Mouse (Mus musculus): ENCODE measurements around the gene Sirt5.

Gene Sirt5

GRCm38 (mm10) chr13:43364985-43365824 is at the start of gene Sirt5:
Sirt5 (plus strand) TSS chr13:43365496.
- POLR2A ChIA-PET = interaction anchor here (0.6 to 3.2 kb wide), 21 partner anchors 10 to 463 kb away, joined by 3 to 16 read pairs (median 4); partner anchors contain the start of genes Nol7 (in 4 of the 4), Gfod1 (in 1 of the 4) and Tbc1d7 (in 1 of the 4)
- CTCF ChIA-PET = interaction anchor here in 2 of 4 experiments (0.6 to 1.7 kb wide), 10 partner anchors 9 to 209 kb away, joined by 3 to 10 read pairs (median 4); partner anchors contain the start of gene Nol7 (in 1 of the 2)

- ChIA-PET CTCF (interaction anchor here in 3 of 4 experiments (0.8 to 1.3 kb wide), 5 partner anchors 15 to 118 kb away, joined by 3 to 6 read pairs (median 4); no protein-coding TSS in a partner anchor), POLR2A (interaction anchor here in 3 of 4 experiments (0.7 to 2.2 kb wide), 5 partner anchors 13 to 146 kb away, joined by 3 to 8 read pairs (median 4); partner anchors contain the start of genes Gfod1 (in 1 of the 3) and Tbc1d7 (in 1 of the 3))
Measured at GRCm38 (mm10) chr13:43317411-43317810, 47.9 kb upstream of the Sirt5 start.

- CTCF ChIA-PET = interaction anchor here in 3 of 4 experiments (0.5 to 2.8 kb wide), 7 partner anchors 13 to 892 kb away, joined by 3 to 21 read pairs (median 5); no protein-coding TSS in a partner anchor
- POLR2A ChIA-PET = interaction anchor here in 2 of 4 experiments (0.7 to 1.3 kb wide), 6 partner anchors 15 to 141 kb away, joined by 3 to 4 read pairs (median 3); partner anchors contain the start of gene Gfod1 (in 1 of the 2)
Measured at GRCm38 (mm10) chr13:43319396-43319795, 45.9 kb upstream of the Sirt5 start.

GRCm38 (mm10) chr13:43321492-43321891 is 43.8 kb upstream of the Sirt5 start:
- POLR2A ChIA-PET = interaction anchor here in 3 of 4 experiments (0.5 to 1.5 kb wide), 5 partner anchors 33 to 1591 kb away, joined by 3 to 5 read pairs (median 3); no protein-coding TSS in a partner anchor
- CTCF ChIA-PET = interaction anchor here (0.6 to 2.0 kb wide), 12 partner anchors 11 to 149 kb away, joined by 3 to 10 read pairs (median 5); no protein-coding TSS in a partner anchor

- ChIA-PET POLR2A (interaction anchor here in 2 of 4 experiments (0.6 to 1.3 kb wide), 4 partner anchors 15 to 73 kb away, joined by 3 read pairs; partner anchors contain the start of gene Nol7 (in 1 of the 2)), CTCF (no interaction called here)
Measured at GRCm38 (mm10) chr13:43325427-43325826, 39.9 kb upstream of the Sirt5 start.

- ChIA-PET POLR2A (interaction anchor here in 2 of 4 experiments (0.7 to 1.5 kb wide), 7 partner anchors 33 to 791 kb away, joined by 3 to 5 read pairs (median 3); partner anchors contain the start of genes Nol7 (in 1 of the 2) and Sirt5 (in 1 of the 2)), CTCF (interaction anchor here (0.6 to 2.8 kb wide), 50 partner anchors 8 to 496 kb away, joined by 3 to 13 read pairs (median 4); partner anchors contain the start of genes Nol7 (in 2 of the 4), Gfod1 (in 1 of the 4), Sirt5 (in 1 of the 4) and Tbc1d7 (in 1 of the 4))
Measured at GRCm38 (mm10) chr13:43331721-43332444, 33.4 kb upstream of the Sirt5 start.

- CTCF ChIA-PET = interaction anchor here (0.5 to 2.8 kb wide), 57 partner anchors 8 to 497 kb away, joined by 3 to 13 read pairs (median 3); partner anchors contain the start of genes Nol7 (in 2 of the 4), Gfod1 (in 1 of the 4), Sirt5 (in 1 of the 4) and Tbc1d7 (in 1 of the 4)
- POLR2A ChIA-PET = interaction anchor here in 2 of 4 experiments (0.7 to 1.5 kb wide), 6 partner anchors 13 to 759 kb away, joined by 3 to 5 read pairs (median 3); partner anchors contain the start of genes Nol7 (in 1 of the 2) and Sirt5 (in 1 of the 2)
Measured at GRCm38 (mm10) chr13:43332591-43332990, 32.7 kb upstream of the Sirt5 start.

GRCm38 (mm10) chr13:43336425-43337221 is 28.7 kb upstream of the Sirt5 start:
- POLR2A ChIA-PET = interaction anchor here in 2 of 4 experiments (1.8 to 1.9 kb wide), 2 partner anchors 9 to 153 kb away, joined by 6 read pairs; no protein-coding TSS in a partner anchor

GRCm38 (mm10) chr13:43338001-43338400 is 27.3 kb upstream of the Sirt5 start:
- CTCF ChIA-PET = interaction anchor here in 1 of 4 experiments (0.6 to 0.9 kb wide), 2 partner anchors 101 to 228 kb away, joined by 3 to 8 read pairs; no protein-coding TSS in a partner anchor
- POLR2A ChIA-PET = interaction anchor here in 2 of 4 experiments (0.9 to 2.3 kb wide), 7 partner anchors 10 to 162 kb away, joined by 3 to 9 read pairs (median 5); partner anchors contain the start of gene Nol7 (in 1 of the 2)

More at GRCm38 (mm10) chr13:43336425-43337221, 28.7 kb upstream of the Sirt5 start:
- CTCF ChIA-PET = no interaction called here

GRCm38 (mm10) chr13:43338632-43339031 is 26.7 kb upstream of the Sirt5 start:
- ChIA-PET CTCF (interaction anchor here in 1 of 4 experiments (0.6 to 0.9 kb wide), 2 partner anchors 102 to 227 kb away, joined by 3 to 8 read pairs; no protein-coding TSS in a partner anchor), POLR2A (interaction anchor here in 2 of 4 experiments (0.5 to 2.3 kb wide), 7 partner anchors 11 to 1009 kb away, joined by 3 to 9 read pairs (median 3); partner anchors contain the start of gene Nol7 (in 1 of the 2))

GRCm38 (mm10) chr13:43346825-43347224 is 18.5 kb upstream of the Sirt5 start:
- ChIA-PET POLR2A (interaction anchor here in 1 of 4 experiments (0.6 to 1.0 kb wide), 2 partner anchors 8 to 215 kb away, joined by 3 read pairs; no protein-coding TSS in a partner anchor), CTCF (interaction anchor here in 3 of 4 experiments (0.6 to 1.5 kb wide), 4 partner anchors 14 to 54 kb away, joined by 4 to 8 read pairs (median 4); no protein-coding TSS in a partner anchor)

- CTCF ChIA-PET = interaction anchor here in 1 of 4 experiments (0.5 to 0.9 kb wide), 2 partner anchors 17 to 318 kb away, joined by 3 to 4 read pairs; no protein-coding TSS in a partner anchor
- POLR2A ChIA-PET = interaction anchor here in 2 of 4 experiments (0.9 to 1.2 kb wide), 3 partner anchors 11 to 217 kb away, joined by 3 read pairs; partner anchors contain the start of gene Sirt5 (in 1 of the 2)
Measured at GRCm38 (mm10) chr13:43349376-43349775, 15.9 kb upstream of the Sirt5 start.

GRCm38 (mm10) chr13:43350489-43351169 is 14.7 kb upstream of the Sirt5 start:
- ChIA-PET CTCF (interaction anchor here in 2 of 4 experiments (0.7 to 1.2 kb wide), 2 partner anchors 18 to 125 kb away, joined by 3 to 4 read pairs; no protein-coding TSS in a partner anchor), POLR2A (interaction anchor here in 1 of 4 experiments (0.7 kb wide), 1 partner anchor 822 kb away, joined by 3 read pairs; no protein-coding TSS in a partner anchor)

GRCm38 (mm10) chr13:43353356-43353755 is 11.9 kb upstream of the Sirt5 start:
- POLR2A ChIA-PET = interaction anchor here in 1 of 4 experiments (2.2 kb wide), 1 partner anchor 45 kb away, joined by 4 read pairs; the partner anchor contains the start of gene Nol7
- CTCF ChIA-PET = interaction anchor here in 1 of 4 experiments (0.7 kb wide), 1 partner anchor 21 kb away, joined by 3 read pairs; no protein-coding TSS in a partner anchor

- CTCF ChIA-PET = interaction anchor here in 1 of 4 experiments (0.9 to 1.3 kb wide), 2 partner anchors 22 to 155 kb away, joined by 4 read pairs; no protein-coding TSS in a partner anchor
- POLR2A ChIA-PET = interaction anchor here in 2 of 4 experiments (0.6 to 2.2 kb wide), 5 partner anchors 8 to 150 kb away, joined by 3 to 5 read pairs (median 4); partner anchors contain the start of gene Nol7 (in 2 of the 2)
Measured at GRCm38 (mm10) chr13:43354362-43354761, 10.9 kb upstream of the Sirt5 start.
